1 mouse cellular context compared by ENCODE assay signal in the genomic region with DNA sequence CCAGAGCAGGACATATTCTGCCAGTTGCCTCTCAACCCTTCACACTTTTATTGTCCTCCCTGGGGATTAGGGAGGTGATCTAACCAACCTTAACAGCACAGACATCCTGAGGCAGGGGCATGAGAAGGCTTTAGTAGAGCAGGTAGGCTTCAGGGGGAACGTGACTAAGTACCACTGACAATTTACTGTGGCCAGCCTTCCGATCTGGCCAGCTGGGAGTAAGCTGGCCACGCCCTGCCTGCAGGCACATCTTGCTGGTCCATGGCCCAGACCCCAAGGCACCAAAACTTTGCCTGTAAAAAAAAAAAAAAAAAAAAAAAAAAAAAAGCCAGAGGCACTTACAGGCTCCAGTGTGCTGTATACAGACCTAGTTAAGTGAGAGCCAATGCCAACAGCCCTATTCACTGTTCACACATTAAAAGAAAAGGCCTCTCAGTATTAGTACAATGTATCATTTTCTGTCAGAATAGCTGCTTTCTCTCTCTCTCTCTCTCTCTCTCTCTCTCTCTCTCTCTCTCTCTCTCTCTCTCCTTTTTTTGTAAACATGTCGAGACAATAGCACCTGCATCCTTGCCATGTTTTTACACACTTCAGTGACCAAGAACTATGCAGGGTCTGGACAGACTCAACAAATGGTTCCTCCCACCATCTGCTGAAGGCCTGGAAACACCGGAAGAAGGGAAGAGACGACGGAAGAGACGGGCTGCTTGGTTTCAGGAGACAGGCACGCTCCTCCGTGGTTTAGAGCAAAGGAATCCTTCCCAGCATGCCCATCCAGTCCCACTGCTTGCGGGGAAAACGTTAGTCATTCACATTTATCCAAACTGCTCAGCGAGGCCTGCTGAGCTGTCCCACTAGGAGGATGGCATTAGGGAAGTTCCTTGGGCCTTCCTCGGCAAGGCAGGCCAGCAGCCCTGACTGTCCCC.
A peak's percentile ranks its signal among the peaks of the same experiment; 100 is the strongest.
TF ChIP-seq lines count a peak whose summit lies in the region.

No protein-coding gene starts in this region.

TF ChIP-seq in ES-E14, 5 proteins besides CTCF, POLR2A, EP300 and RAD21:
- TF ChIP-seq ZC3H11A (IDR thresholded peaks at IDR 0.05; ENCODE audit: borderline replicate concordance, low read depth, low read length), result no peak
- no peak for TF ChIP-seq CHD2 (IDR thresholded peaks at IDR 0.05; ENCODE audit: low read depth, low read length)
- TF ChIP-seq ZNF384 (IDR thresholded peaks at IDR 0.05; ENCODE audit: low read depth, low read length), result 0 out of 2 replicates have a peak, but pooled peaks have one; percentile 23
- TF ChIP-seq MAFK (IDR thresholded peaks at IDR 0.05; ENCODE audit: insufficient read depth, low read depth, low read length), result no peak
- TF ChIP-seq HCFC1 (IDR thresholded peaks at IDR 0.05; ENCODE audit: borderline replicate concordance, insufficient read depth, low read length), result no peak
